Mouse (Mus musculus): ENCODE results near the gene Fancg.

DNA sequence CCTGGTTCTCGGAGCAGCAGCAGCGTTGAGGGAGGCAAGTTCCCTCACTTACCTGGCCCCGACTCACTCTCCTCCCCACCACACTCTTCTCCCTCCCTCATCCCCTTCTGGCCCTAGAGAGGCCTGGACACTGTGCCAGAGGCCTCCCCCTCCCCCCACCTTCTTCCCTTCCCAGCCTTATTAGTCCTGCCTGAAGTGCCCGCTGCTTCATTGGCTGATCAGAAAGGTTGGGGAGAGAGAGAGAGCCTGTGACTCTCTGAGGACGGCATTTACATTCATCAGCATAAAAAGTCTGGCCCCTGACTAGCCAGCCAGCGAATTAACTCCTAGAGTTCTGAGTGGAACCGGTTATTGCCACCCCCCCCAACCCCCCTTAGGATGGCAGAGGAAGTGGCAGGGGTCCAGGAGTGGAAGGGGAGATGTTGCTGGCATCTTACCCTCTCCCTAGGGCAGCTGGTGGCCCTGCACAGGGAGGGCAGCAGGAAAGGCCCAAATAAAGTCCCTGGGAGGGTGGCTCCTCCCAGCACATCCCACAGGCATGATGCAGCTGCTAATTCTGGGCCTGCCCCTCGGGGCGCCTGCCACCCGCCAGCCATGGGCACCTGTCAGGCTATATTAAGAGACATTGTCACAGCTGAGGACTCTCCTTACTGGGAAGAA, 56.7 kb downstream of the Fancg start:
- no peak for TF ChIP-seq CTCF (IDR thresholded peaks at IDR 0.05; ENCODE audit: low read depth)
- no peak for TF ChIP-seq EP300 (IDR thresholded peaks at IDR 0.05; ENCODE audit: low read depth)

Measured in liver, postnatal 0 days (tissue).